Mouse (Mus musculus) heart, embryonic 12.5 days (tissue): ENCODE measurements around the gene Cdk12. TPM values are rescaled to one million over a fixed set of nuclear protein-coding genes. Genes with fewer than 3 reads are reported as not detected.

Source experiments
- ATAC-seq: fragments of 200-750 bp; cut with Nextera tagmentation; 2 replicates; pipeline ENCODE4 v1.8.0; 2017; ENCODE audit warnings: moderate TSS enrichment, moderate library complexity; ENCODE audit not compliant: insufficient number of reproducible peaks, low FRiP score
- H3K27ac ChIP-seq: fragments of 300-500 bp; sonication (generic); 2 replicates; pipeline ENCODE4 v1.5.1; 2016; ENCODE audit warnings: mild to moderate bottlenecking, moderate library complexity; ENCODE audit not compliant: poor library complexity, severe bottlenecking
- H3K27me3 ChIP-seq: fragments of 300-500 bp; sonication (generic); replicated peaks from 2 replicates; pipeline ENCODE4 v1.6.1; 2016; ENCODE audit warnings: mild to moderate bottlenecking, moderate library complexity
- H3K36me3 ChIP-seq: fragments of 300-500 bp; sonication (generic); 2 replicates; pipeline ENCODE4 v1.6.1; 2016; ENCODE audit warnings: mild to moderate bottlenecking, moderate library complexity
- H3K4me1 ChIP-seq: fragments of 300-500 bp; sonication (generic); replicated peaks from 2 replicates; pipeline ENCODE4 v1.6.1; 2016; ENCODE audit warnings: mild to moderate bottlenecking
- H3K4me2 ChIP-seq: fragments of 300-500 bp; sonication (generic); 2 replicates; pipeline ENCODE4 v1.6.1; 2016; ENCODE audit warnings: mild to moderate bottlenecking, moderate library complexity
- H3K4me3 ChIP-seq: fragments of 300-500 bp; sonication (generic); 2 replicates; pipeline ENCODE4 v1.5.1; 2016; ENCODE audit warnings: mild to moderate bottlenecking
- H3K9ac ChIP-seq: fragments of 300-500 bp; sonication (generic); 2 replicates; pipeline ENCODE4 v1.6.1; 2016; ENCODE audit warnings: mild to moderate bottlenecking, moderate library complexity
- H3K9me3 ChIP-seq: fragments of 300-500 bp; sonication (generic); replicated peaks from 2 replicates; pipeline ENCODE4 v1.6.1; 2016; ENCODE audit warnings: mild to moderate bottlenecking, moderate library complexity
- WGBS: fragments of 180-500 bp; shearing (Covaris S2); methylation state at CpG from one replicate; pipeline ENCODE4 v1.1.7; 2016; 5-methylcytosine and 5-hydroxymethylcytosine counted together
- polyA plus RNA-seq: library from polyadenylated mRNA; unstranded; fragments of >200 nt; fragmentation: Nextera tagmentation; extraction: Ambion mirVana; gene quantifications from 2 replicates; pipeline ENCODE4 v1.2.1, GENCODE M21; 2016

The Cdk12 gene
- polyA plus RNA-seq, 1 experiment from 2014 or later, result 9.4 TPM

GRCm38 (mm10) chr11:98260706-98261479, 58.0 kb downstream of the Cdk12 start:
- peaks cover 20% of the 10 kb centered on the region for H3K36me3 ChIP-seq
- peaks cover 3% of the 10 kb centered on the region; the same call in 1 of the 2 replicates for H3K4me1 ChIP-seq
- no peak overlapping the region for H3K9ac ChIP-seq
- WGBS, result 72% methylated on average over 8 of the region's 8 CpGs
- no peak overlapping the region for H3K27ac ChIP-seq
- ATAC-seq, result no peak
- H3K4me3 ChIP-seq, result no peak overlapping the region
- H3K27me3 ChIP-seq, result no peaks in the 10 kb centered on the region
- no peak overlapping the region for H3K4me2 ChIP-seq
- no peaks in the 10 kb centered on the region for H3K9me3 ChIP-seq

DNA sequence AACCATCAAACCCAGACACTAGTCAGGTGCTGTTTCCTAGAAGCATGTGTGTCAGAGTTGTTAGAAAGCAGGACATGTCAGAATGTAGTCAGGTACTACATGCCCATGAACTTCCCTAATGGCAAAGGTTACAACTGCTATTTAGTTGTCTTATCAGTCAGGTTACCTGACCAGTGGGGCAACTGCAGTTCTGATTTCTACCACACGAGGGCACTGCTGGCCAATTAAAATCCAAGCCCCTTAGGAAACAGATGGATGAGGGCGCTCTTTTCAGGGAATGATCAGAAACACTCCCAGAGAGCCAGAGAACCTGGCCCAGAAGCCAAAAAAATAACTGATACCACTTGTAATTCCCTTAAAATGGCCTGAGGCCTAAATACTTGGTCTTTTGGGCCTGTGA, 62.2 kb downstream of the Cdk12 start:
- ATAC-seq, result no peak
- H3K9ac ChIP-seq, result 0 out of 2 replicates have a peak overlapping the region, but pooled peaks have one; percentile 33
- 5% methylated on average over 2 of the region's 2 CpGs for WGBS

GRCm38 (mm10) chr11:98265891-98266290, 63.0 kb downstream of the Cdk12 start:
- WGBS, result 71% methylated on average over 5 of the region's 5 CpGs
- Histone ChIP-seq H3K36me3 (peaks cover 67% of the 10 kb centered on the region), H3K4me2 (no peak overlapping the region), H3K4me3 (no peak overlapping the region), H3K27me3 (no peaks in the 10 kb centered on the region), H3K4me1 (peaks cover 3% of the 10 kb centered on the region; the same call in 1 of the 2 replicates), H3K9ac (no peak overlapping the region), H3K27ac (no peak overlapping the region), H3K9me3 (no peaks in the 10 kb centered on the region)
- no peak for ATAC-seq

More for the DNA sequence above, 62.2 kb downstream of the Cdk12 start:
- Histone ChIP-seq H3K4me1 (peaks cover 3% of the 10 kb centered on the region; the same call in 1 of the 2 replicates), H3K27me3 (no peaks in the 10 kb centered on the region), H3K36me3 (peaks cover 59% of the 10 kb centered on the region), H3K9me3 (no peaks in the 10 kb centered on the region), H3K4me3 (no peak overlapping the region), H3K27ac (no peak overlapping the region), H3K4me2 (no peak overlapping the region)

GRCm38 (mm10) chr11:98266699-98267402, 64.0 kb downstream of the Cdk12 start:
- Histone ChIP-seq H3K9me3 (no peaks in the 10 kb centered on the region), H3K4me3 (no peak overlapping the region), H3K27me3 (no peaks in the 10 kb centered on the region), H3K9ac (no peak overlapping the region), H3K36me3 (peaks cover 74% of the 10 kb centered on the region), H3K4me2 (no peak overlapping the region), H3K27ac (no peak overlapping the region), H3K4me1 (peaks cover 3% of the 10 kb centered on the region; the same call in 1 of the 2 replicates)
- 82% methylated on average over 6 of the region's 6 CpGs for WGBS
- ATAC-seq, result no peak

- WGBS, result 95% methylated on average over 3 of the region's 3 CpGs
- Histone ChIP-seq H3K4me2 (no peak overlapping the region), H3K4me1 (peaks cover 3% of the 10 kb centered on the region; the same call in 1 of the 2 replicates), H3K9me3 (no peaks in the 10 kb centered on the region), H3K27ac (no peak overlapping the region), H3K4me3 (no peak overlapping the region), H3K27me3 (no peaks in the 10 kb centered on the region), H3K36me3 (peaks cover 88% of the 10 kb centered on the region), H3K9ac (no peak overlapping the region)
- ATAC-seq, result no peak
Measured at GRCm38 (mm10) chr11:98270066-98270465, 67.2 kb downstream of the Cdk12 start.

DNA sequence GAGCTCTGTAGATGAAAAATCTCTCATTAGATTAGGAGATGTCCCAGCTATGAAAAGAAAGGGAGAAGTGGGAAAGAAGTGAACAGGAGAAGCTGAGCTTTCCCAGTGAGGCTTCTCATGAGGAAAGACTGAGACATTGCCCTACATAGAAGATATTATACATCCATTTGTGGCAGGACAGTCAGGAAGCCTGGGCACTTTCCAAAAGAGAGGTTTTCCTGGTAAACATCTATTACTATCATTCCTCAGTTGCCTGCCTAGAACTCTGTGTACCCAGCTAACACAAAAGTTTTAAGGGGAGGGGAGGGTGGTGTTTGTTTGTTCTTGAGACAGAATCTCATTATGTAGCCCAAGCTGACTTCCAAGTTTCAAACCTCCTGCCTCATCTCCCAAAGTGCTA, 67.6 kb downstream of the Cdk12 start:
- H3K36me3 ChIP-seq, result peaks cover 90% of the 10 kb centered on the region
- no peaks in the 10 kb centered on the region for H3K9me3 ChIP-seq
- no peaks in the 10 kb centered on the region for H3K27me3 ChIP-seq
- peaks cover under 1% of the 10 kb centered on the region; the same call in 1 of the 2 replicates for H3K4me1 ChIP-seq
- H3K9ac ChIP-seq, result no peak overlapping the region
- H3K27ac ChIP-seq, result no peak overlapping the region
- no peak overlapping the region for H3K4me2 ChIP-seq
- no peak for ATAC-seq
- no peak overlapping the region for H3K4me3 ChIP-seq

DNA sequence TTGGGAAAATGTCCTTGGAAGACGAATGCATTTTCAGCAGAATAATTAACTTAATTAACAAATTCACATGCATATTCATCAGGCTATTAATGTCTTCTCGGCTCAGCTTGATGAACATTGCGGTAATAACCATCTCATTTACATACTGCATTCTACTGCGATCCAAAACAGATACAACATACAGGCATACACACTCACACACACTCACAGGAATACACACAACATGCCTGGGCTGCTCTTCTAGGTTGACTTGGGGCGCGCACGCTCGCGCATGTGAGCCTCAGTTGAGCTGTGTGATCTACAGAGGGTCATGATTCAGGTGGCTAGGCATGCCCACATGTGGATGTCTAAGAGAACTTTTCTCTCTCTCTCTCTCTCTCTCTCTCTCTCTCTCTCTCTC, 80.9 kb downstream of the Cdk12 start:
- Histone ChIP-seq H3K4me2 (peak overlapping the region; percentile 71), H3K9me3 (no peaks in the 10 kb centered on the region), H3K27ac (no peak overlapping the region), H3K4me1 (peaks cover 10% of the 10 kb centered on the region), H3K36me3 (peaks cover 18% of the 10 kb centered on the region), H3K27me3 (peaks cover 17% of the 10 kb centered on the region), H3K4me3 (peak overlapping the region; percentile 34), H3K9ac (no peak overlapping the region; the same call in 1 of the 2 replicates)
- WGBS, result 29% methylated on average over 9 of the region's 9 CpGs
- no peak for ATAC-seq

DNA sequence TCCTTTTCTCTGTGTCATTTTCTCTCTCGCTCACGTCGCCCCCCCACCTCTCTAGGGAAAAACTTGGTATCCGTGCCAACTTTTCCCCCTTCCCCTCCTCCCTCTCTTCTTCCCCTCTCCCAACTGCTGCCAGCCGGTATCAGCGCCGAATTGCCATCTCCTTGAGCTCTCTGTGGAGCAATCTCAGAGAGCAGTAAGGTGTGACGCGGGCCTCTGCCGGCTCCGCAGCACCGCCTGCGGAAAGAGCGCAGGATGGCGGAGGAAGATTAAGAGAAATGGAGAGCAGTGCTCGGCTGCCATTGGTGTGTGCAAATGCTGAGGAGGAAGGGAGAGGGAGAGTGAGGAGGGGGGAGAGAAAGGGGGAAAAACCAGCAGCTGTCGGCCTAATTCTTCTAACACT, 81.4 kb downstream of the Cdk12 start:
- no peaks in the 10 kb centered on the region for H3K9me3 ChIP-seq
- no peak for ATAC-seq
- no peak overlapping the region for H3K27ac ChIP-seq
- H3K27me3 ChIP-seq, result peaks cover 21% of the 10 kb centered on the region
- H3K36me3 ChIP-seq, result peaks cover 13% of the 10 kb centered on the region
- H3K4me1 ChIP-seq, result peaks cover 10% of the 10 kb centered on the region
- peak overlapping the region; percentile 34 for H3K4me3 ChIP-seq
- peak overlapping the region; percentile 52; the same call in 1 of the 2 replicates for H3K9ac ChIP-seq
- H3K4me2 ChIP-seq, result peak overlapping the region; percentile 71
- WGBS, result under 1% methylated on average over 14 of the region's 17 CpGs

GRCm38 (mm10) chr11:98285368-98285767, 82.5 kb downstream of the Cdk12 start:
- no peak for ATAC-seq
- H3K9me3 ChIP-seq, result no peaks in the 10 kb centered on the region
- peaks cover 10% of the 10 kb centered on the region for H3K4me1 ChIP-seq
- 70% methylated on average over 2 of the region's 2 CpGs for WGBS
- peaks cover 32% of the 10 kb centered on the region for H3K27me3 ChIP-seq
- no peak overlapping the region for H3K9ac ChIP-seq
- no peak overlapping the region for H3K4me2 ChIP-seq
- no peak overlapping the region for H3K27ac ChIP-seq
- H3K36me3 ChIP-seq, result peaks cover 8% of the 10 kb centered on the region; the same call in 1 of the 2 replicates
- no peak overlapping the region for H3K4me3 ChIP-seq

GRCm38 (mm10) chr11:98287531-98287930, 84.7 kb downstream of the Cdk12 start:
- H3K9me3 ChIP-seq, result no peaks in the 10 kb centered on the region
- 46% methylated on average over 5 of the region's 5 CpGs for WGBS
- no peak for ATAC-seq
- no peak overlapping the region for H3K4me3 ChIP-seq
- H3K4me1 ChIP-seq, result peaks cover 10% of the 10 kb centered on the region
- H3K36me3 ChIP-seq, result no peaks in the 10 kb centered on the region
- H3K9ac ChIP-seq, result no peak overlapping the region
- H3K27ac ChIP-seq, result no peak overlapping the region
- H3K27me3 ChIP-seq, result peaks cover 47% of the 10 kb centered on the region
- H3K4me2 ChIP-seq, result no peak overlapping the region

DNA sequence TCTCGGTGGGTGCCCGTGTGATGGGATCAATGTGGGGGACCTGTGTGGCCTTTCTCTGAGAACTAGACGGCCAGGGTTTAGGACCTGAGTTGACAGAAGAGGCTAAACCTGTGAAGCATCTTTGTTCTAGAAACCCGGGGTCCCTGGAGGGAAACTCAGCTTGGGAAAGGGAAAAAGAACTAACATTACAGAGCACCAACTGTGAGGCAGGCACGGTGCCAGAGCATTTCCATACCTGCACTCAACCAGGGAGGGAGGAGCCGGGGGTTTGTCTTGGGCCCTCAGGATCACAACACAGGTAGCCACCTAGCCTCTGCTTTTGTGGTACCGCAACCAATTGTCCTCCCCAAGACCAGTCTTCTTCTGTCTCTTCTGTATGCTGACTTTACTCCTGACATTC, 85.1 kb downstream of the Cdk12 start:
- WGBS, result 55% methylated on average over 7 of the region's 7 CpGs

More for the DNA sequence above, 85.1 kb downstream of the Cdk12 start:
- no peaks in the 10 kb centered on the region for H3K36me3 ChIP-seq
- no peak overlapping the region for H3K9ac ChIP-seq
- H3K27me3 ChIP-seq, result peaks cover 49% of the 10 kb centered on the region
- H3K27ac ChIP-seq, result no peak overlapping the region
- peaks cover 10% of the 10 kb centered on the region for H3K4me1 ChIP-seq
- ATAC-seq, result no peak
- H3K4me2 ChIP-seq, result no peak overlapping the region
- no peak overlapping the region for H3K4me3 ChIP-seq
- H3K9me3 ChIP-seq, result no peaks in the 10 kb centered on the region
